Mouse (Mus musculus): Measurements from ENCODE around the gene Abcb1b. TPM values are rescaled to one million over a fixed set of nuclear protein-coding genes. Genes with fewer than 3 reads are reported as not detected.

Abcb1b gene
- polyA plus RNA-seq, 1 experiment from 2014 or later = 3.0 TPM

DNA sequence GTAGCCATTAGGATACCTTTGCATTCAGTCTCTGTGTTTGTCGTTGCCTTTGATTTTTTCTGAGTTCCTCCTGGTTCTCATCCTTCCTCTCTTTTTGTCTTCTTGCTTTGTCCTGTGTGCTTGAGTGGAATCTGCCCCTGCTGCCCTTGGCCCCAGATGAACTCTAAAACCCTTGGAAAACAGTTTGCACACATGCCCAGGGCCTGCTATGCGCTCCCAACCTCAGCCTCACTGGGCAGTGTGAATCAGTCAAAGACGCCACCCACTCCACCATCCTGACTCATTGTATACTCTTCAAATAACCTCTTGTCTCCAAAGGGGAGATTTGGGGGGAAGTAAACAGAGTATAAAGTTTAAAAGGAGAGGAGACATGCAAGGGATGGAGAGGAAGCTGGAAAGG, 100.3 kb downstream of the Abcb1b start:
- H3K4me3 ChIP-seq (replicated peaks) = no peak overlapping the region
- WGBS = 80% methylated on average over 3 of the region's 3 CpGs
- peaks cover 22% of the 10 kb centered on the region for H3K27me3 ChIP-seq

DNA sequence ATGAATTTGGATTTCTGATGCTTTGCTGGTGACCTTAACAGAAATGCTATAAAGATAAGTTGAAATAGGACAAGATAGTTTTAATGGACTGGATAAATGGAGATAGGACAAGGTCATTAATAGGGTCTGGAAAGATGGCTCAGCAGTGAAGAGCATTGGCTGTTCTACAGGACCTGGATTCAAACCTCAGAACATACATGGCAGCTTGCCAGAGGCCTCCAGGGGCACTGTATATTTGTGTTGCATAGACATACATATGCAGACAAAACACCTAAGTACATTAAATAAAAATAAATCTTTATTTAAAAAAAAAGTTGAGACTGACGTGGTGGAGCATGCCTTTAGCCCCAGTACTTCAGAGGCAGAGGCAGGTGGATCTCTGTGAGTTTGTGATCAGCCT, 103.1 kb downstream of the Abcb1b start:
- ATAC-seq (ENCODE audit: insufficient number of reproducible peaks, insufficient read depth, low FRiP score, low TSS enrichment, low read depth) = no peak
- 89% methylated on average over 1 of the region's 1 CpGs for WGBS
- no peak overlapping the region for H3K9ac ChIP-seq (replicated peaks)
- no peaks in the 10 kb centered on the region for H3K27me3 ChIP-seq
- no peak overlapping the region for H3K4me3 ChIP-seq (replicated peaks)
- no peaks in the 10 kb centered on the region for H3K4me1 ChIP-seq (replicated peaks)
- no peak overlapping the region for H3K4me2 ChIP-seq
- no peaks in the 10 kb centered on the region for H3K36me3 ChIP-seq
- no peaks in the 10 kb centered on the region for H3K9me3 ChIP-seq
- H3K27ac ChIP-seq = no peak overlapping the region

More for the DNA sequence above, 100.3 kb downstream of the Abcb1b start:
- H3K9ac ChIP-seq (replicated peaks) = no peak overlapping the region
- H3K4me1 ChIP-seq (replicated peaks) = peaks cover 4% of the 10 kb centered on the region; the same call in 1 of the 2 replicates
- H3K4me2 ChIP-seq = no peak overlapping the region
- no peak overlapping the region for H3K27ac ChIP-seq
- no peaks in the 10 kb centered on the region for H3K36me3 ChIP-seq
- ATAC-seq (ENCODE audit: insufficient number of reproducible peaks, insufficient read depth, low FRiP score, low TSS enrichment, low read depth) = no peak
- no peaks in the 10 kb centered on the region for H3K9me3 ChIP-seq

DNA sequence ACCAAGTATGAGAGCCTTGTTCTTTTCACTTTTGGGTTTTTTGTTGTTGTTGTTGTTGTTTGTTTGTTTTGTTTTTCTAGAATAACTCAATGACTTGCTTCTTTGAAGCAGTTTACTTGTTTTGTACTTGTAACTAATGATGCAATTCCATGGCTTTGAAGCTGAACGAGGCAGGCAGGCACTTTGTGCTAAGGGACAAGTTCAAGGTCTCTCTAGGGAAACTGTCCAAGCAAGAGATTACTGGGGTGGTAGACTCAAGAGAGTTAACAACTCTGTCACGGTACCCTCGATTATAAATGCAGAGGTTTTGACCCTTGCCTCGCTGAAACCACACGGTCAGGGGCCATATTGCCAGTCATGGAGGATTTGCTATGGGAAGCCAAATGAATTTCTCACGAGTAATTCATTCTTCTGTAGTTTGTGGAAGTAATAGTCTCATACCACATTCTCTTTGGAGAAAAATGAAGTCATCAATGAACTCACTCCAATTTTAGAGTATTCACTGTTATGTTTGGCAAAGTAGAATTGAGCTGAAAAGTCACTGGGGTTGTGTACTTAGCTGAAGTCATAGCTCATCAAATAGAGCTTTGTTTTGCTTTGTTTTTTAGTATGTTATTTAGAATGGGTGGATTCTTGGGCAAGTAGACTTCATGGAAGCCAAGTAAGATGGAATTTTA, 104.3 kb downstream of the Abcb1b start:
- H3K4me2 ChIP-seq = no peak overlapping the region
- no peaks in the 10 kb centered on the region for H3K27me3 ChIP-seq
- H3K9ac ChIP-seq (replicated peaks) = no peak overlapping the region
- no peak overlapping the region for H3K27ac ChIP-seq
- H3K36me3 ChIP-seq = no peaks in the 10 kb centered on the region
- no peak for ATAC-seq (ENCODE audit: insufficient number of reproducible peaks, insufficient read depth, low FRiP score, low TSS enrichment, low read depth)
- H3K9me3 ChIP-seq = no peaks in the 10 kb centered on the region
- 73% methylated on average over 6 of the region's 6 CpGs for WGBS
- H3K4me1 ChIP-seq (replicated peaks) = no peaks in the 10 kb centered on the region
- H3K4me3 ChIP-seq (replicated peaks) = no peak overlapping the region

DNA sequence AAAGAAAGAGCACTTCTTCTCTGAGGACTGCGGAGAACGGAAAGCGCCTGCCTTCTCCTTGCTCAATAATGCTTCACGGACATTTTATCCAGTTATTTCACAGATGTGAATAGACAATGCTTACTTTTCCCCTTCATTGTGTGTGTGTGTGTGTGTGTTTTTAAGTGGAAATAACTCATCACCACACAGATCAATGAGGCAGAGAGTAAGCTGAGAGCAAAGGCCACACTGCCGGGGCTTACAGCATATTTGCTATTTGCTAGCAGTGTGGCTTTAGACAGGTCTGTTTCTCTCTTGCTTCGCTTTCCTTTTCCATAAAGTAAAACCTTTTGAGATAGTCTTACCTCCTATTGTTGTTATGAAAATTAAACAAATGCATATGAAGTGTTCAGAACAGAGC, 106.6 kb downstream of the Abcb1b start:
- no peak for ATAC-seq (ENCODE audit: insufficient number of reproducible peaks, insufficient read depth, low FRiP score, low TSS enrichment, low read depth)
- no peaks in the 10 kb centered on the region for H3K27me3 ChIP-seq
- H3K4me2 ChIP-seq = no peak overlapping the region
- no peak overlapping the region for H3K4me3 ChIP-seq (replicated peaks)
- H3K9ac ChIP-seq (replicated peaks) = no peak overlapping the region
- H3K27ac ChIP-seq = no peak overlapping the region
- H3K4me1 ChIP-seq (replicated peaks) = no peaks in the 10 kb centered on the region
- WGBS = 90% methylated on average over 6 of the region's 6 CpGs
- H3K36me3 ChIP-seq = no peaks in the 10 kb centered on the region
- H3K9me3 ChIP-seq = no peaks in the 10 kb centered on the region

DNA sequence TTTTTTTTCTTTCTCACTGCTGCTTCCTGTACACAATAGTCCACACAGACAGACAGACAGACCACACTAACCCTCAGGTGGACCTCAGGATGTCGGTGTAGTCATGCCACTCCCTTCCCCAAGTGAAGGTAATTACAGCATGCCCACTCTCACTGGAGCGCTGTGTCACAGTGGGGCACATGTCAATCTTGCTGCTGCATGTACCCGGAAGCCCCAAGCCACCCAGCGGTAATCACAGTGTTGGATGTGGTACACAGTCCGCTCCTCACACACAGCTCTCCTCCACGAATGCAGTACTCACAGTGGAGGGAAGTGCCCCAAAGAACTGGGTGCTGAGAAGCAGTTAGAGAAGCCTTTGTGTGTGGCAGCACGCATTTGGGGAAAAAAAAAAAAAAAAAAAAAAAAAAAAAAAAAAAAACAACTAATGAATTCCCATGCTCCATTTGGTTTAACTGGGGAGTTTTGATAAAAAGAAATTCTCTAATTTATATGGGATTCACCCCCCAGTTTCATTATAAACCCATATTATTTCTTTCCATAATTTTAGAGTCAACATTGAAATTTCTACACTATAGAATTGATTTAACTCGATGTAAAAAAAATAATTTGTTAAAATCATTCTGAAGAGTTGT, 113.7 kb downstream of the Abcb1b start:
- H3K9me3 ChIP-seq = no peaks in the 10 kb centered on the region
- H3K4me2 ChIP-seq = no peak overlapping the region
- no peaks in the 10 kb centered on the region for H3K27me3 ChIP-seq
- WGBS = 80% methylated on average over 8 of the region's 8 CpGs
- H3K4me1 ChIP-seq (replicated peaks) = no peaks in the 10 kb centered on the region
- H3K4me3 ChIP-seq (replicated peaks) = no peak overlapping the region
- no peaks in the 10 kb centered on the region for H3K36me3 ChIP-seq
- no peak overlapping the region for H3K27ac ChIP-seq
- no peak overlapping the region for H3K9ac ChIP-seq (replicated peaks)
- no peak for ATAC-seq (ENCODE audit: insufficient number of reproducible peaks, insufficient read depth, low FRiP score, low TSS enrichment, low read depth)

Other genes with a start within 250 kb of the Abcb1b start
- gene Rundc3b, start 175.2 kb upstream of the Abcb1b start, polyA plus RNA-seq (2016; fragmentation: Nextera tagmentation; extraction: Ambion mirVana) = 9.8 and 10.7 TPM in 2 replicates
- 0.49 and 0.52 TPM in 2 replicates for gene Abcb1a, start 138.1 kb upstream of the Abcb1b start, polyA plus RNA-seq (2016; fragmentation: Nextera tagmentation; extraction: Ambion mirVana)
- 0.60 and 0.83 TPM in 2 replicates for gene Abcb4, start 95.6 kb downstream of the Abcb1b start, polyA plus RNA-seq (2016; fragmentation: Nextera tagmentation; extraction: Ambion mirVana)
- gene Crot, start 199.2 kb downstream of the Abcb1b start, polyA plus RNA-seq (2016; fragmentation: Nextera tagmentation; extraction: Ambion mirVana) = 48.4 and 49.9 TPM in 2 replicates